Mouse (Mus musculus): ENCODE measurements around the gene Fgf8.

Gene Fgf8

DNA sequence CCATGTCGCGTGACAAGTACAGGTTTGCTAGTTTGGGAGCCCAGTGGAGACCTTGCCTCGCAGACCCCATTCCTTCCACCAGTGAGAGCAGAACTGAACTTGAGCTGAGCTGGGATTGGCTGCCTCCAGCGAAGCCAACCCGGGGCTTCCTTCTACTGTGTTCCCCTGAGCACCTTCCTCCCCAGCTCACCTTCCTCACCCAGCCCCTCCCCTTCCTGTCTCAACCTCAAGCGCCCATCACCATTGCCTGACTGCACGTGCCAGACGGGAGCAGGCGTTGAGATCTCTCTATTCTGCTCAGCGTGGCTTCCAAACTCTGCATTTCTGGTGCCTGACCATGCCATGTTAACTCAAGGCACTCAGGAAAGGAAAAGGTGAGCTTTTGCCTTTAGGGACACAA, 15.5 kb downstream of the Fgf8 start:
- DNase-seq (ENCODE audit: low spot score): no peak

DNA sequence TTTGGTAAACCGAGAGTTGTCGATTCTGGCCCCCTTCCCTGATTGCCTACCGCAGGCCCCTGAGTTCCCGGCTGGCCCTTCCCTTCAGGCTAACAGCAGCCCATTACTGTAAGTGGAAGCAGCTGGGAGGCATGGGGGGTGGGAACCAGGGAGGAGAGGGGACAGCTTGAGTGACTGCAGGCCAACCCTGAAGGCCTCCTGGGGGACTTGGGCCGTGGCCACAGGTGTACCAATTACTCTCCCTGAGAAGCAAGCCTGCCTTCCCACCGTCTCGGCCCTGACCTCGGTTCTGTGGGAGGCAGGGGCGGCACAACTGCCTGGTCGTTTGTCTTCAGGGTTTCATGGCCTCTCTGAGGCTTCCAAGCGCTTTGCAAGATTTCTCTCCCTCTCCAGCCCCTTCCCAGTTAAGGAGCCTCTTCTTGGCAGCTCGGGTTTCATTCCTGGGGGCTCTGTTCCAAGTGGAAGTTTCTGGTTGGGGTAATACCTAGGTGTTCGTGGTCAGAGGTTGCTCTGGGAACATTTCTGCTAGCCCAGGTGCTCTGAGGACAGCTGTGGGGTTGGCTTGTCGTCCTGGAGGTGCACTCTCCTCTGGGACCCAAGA, 16.9 kb downstream of the Fgf8 start:
- no peak for DNase-seq (ENCODE audit: low spot score)

DNA sequence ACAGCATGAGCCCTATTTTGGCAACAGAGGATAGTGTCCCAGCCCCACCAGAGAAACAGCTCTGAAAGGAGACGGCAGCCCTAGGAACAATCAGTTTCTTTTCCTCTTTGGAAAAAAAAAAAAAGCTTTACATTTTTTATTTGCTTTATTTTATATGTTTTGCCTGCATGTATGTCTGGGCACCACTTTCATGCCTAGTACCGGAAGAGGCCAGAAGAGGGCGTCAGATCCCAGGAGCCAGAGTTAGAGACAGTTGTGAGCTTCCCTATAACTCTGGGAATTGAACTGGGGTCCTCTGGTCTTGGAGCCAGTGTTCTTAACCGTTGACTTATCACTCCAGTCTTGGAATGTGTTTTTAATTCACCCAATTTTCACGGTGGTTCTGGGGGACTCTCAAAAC, 20.5 kb downstream of the Fgf8 start:
- DNase-seq (ENCODE audit: low spot score): no peak

DNA sequence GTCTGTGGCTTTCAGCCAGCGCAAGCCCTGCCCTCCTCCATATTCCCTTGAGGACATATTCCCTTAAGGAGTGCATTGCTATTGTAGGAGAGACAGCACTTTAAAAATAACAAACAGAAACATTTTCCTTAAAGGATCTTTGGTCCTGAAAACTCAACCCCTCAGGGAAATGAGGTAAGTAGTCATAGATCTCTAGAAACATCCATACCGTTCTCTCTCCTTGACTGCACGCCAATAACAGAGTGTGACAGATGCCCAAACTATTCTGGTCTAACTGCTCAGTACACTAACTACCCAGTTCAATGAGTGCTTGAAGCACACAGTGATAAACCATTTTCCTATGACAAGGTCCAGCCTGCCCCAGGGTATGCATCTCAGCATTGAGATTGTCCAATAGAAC, 24.4 kb downstream of the Fgf8 start:
- DNase-seq (ENCODE audit: low spot score): no peak

DNA sequence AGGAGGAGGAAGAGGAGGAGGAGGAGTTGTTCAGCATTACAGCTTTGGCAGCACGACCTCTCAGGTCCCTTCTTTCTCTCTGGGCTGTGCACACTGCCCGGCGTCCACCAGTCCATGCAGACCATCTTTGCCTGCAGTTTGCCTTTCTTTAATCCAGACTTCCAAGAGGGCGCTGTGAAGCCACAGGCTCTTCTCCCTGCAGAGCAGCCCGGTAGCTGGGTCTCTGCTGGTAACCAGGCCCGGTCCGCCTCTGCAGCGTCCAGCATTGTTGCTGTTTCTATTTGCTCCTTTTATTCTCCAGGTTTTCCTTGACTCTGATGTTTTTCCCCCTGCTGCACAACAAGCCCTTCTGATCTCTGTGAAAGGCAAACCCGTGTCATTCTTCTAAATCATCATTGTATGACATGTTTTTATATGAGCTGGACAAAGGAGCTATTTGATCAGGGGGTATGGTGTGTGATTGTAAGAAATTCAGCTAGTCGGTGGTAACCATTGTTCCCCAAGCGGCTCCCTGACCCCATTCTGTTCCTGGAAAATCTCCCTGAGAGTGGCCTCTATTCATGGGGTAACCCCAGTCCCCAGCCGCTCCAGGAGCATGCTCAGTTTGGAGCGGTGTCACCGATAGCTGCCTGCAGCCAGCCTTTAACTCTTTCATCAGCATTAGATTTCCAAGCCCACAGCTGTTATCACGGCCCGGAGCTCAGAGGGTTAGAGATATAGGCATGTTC, 25.1 kb downstream of the Fgf8 start:
- DNase-seq (ENCODE audit: low spot score): no peak

DNA sequence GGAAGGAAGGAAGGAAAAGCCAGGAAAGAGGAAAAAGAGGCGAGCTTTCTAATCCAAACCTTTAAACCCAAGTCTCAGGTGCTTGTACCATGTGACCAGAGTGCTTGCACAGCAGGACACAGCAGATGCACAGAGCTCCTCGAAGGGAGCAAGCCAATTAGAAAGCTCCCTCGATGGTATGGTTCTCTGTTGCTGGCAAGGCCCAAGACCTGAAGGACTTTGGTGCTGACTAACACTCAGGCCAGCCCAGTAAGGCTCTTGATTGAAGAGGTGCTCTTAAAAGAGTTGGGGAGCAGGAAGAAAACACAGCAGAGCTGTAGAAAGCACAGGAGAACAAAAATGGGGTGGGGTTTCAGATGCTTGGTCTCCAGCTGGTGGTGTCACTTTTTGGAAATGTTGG, 34.0 kb downstream of the Fgf8 start:
- DNase-seq (ENCODE audit: low spot score): no peak

DNA sequence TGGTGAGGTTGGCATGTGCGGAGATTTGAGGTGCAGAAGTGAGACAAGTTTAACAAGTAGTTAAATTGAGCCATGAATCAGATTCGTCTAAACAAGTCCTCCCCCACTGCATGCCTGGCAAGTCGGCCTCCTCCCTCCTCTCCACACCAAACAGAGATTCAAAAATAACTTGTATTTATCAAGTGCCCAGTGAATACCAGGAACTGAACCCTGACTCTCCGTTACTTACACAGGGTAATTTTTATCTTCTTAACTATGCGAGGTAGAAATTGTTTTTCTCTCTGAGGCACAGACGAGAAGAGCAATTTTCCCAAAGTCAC, 46.5 kb downstream of the Fgf8 start:
- DNase-seq (ENCODE audit: low spot score): no peak

DNA sequence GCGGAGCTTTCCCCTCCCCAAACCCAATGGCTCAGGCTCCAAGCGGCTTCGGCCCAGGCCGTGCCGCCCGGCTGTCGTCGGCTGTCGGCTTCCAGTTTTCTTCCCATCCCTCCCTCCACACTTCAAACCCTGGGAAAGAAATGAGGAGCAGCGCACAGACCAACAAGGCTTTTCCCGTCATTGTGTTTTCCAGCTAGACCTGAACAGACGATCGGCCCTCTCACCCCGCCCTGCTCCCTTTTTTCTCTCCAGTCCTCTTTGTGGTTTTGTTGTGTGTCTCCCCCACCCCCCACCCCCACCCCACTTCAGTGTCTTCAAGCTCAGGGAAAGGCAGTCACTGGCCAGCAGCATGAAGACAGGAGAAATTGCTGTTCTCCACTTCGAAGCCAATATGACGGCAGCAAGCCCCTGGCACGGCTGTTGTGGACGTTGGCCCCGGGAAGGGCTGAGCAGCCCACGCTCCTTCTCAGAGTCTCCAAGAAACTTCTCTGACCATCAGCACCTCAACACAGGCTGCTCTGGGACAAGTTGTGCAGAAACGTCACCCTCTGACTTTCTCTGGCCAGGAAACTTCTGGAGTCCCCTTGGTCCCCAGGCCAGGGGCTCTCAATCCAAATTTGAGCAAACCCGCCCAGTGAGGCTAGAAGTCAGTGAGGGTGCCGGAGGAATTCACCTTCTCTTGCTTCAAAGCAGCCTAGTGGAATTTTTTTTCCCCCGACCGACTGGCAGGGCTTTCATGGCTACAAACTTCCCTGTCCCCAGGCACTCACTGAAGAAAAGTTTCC, 47.0 kb downstream of the Fgf8 start:
- DNase-seq (ENCODE audit: low spot score): no peak

DNA sequence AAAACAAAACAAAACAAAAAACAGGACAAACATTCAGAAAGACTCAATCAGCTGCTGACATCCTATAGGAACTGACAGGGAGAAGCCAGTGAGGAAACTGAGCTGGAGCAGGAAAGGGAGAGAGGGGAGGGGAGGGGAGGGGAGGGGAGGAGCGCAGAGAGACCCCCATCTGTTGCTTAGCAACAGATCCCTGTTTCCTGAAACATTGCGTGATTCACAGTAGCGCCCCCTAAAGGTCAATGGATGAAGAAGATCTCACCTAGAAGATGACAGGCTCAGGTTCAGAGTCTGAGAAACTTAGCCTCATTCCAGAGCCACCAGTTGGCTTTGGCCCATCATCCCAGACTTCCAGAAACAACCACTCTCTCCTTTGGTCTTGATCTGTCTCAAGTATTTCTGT, 48.7 kb downstream of the Fgf8 start:
- no peak for DNase-seq (ENCODE audit: low spot score)

DNA sequence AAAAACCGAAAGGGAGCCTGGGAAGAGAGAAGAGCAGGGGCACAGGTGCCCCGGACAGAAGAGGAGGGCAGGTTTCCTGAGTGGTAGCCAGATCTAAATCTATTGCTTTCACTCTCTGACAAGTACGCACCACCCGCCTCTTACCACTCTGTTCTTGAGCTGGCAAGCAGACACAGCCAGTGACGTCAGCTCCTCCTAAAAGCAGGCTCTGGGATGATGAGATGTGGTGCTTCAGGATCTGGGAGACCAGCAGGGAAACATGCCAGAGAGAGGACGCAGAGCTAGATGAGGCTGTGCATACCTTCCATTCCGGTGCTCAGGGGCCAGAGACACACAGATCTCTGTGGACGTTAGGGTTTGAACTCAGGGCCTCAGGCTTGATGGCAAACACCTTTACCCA, 50.5 kb downstream of the Fgf8 start:
- DNase-seq (ENCODE audit: low spot score): no peak

DNA sequence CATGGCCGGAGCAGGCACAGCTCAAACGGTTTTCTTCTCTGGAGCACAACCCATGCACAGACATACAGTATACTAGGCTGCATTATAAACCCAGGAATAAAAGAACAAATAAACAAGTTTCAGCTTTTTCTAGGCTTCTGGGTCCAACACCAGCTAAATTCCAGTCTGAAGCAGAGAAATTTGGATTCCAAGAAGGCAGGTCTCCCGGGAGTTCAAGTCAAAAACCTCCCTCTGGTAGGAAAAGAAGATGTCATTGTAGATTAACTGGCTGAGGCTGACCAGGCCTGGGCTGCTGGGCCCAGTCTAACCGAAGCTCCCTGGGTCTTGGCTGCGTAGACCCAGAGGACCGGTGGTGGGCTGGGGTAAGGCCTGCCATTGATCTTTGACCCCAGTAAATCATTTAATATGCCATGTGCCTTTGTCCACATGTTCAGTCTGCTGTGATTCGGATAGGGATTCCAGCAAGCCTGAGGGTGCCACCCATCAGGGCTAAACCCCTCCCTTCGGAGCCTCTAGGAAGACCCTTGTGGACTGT, 51.6 kb downstream of the Fgf8 start:
- no peak for DNase-seq (ENCODE audit: low spot score)

DNA sequence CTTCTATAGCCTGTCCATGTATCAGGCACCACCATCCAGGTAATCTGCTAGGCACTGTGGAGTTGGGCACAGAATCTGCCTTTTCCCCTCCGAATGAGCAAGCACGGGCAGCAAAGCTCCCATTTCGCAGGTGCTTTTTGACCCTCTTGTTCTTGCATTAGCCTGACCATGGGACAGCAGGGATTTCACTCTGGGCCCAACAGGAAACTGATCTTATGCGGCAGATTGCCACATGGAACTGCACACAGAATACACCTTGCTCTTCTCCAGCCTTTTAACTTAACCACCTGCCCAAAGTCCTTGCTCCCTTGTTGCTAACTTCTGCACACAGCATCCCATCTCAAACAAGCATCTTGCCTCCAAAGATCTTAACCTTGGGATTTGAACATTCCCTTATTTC, 55.7 kb downstream of the Fgf8 start:
- no peak for DNase-seq (ENCODE audit: low spot score)

Data from layer of hippocampus, adult 9-10 months (tissue).